Mouse (Mus musculus): Measurements from ENCODE around the gene Vmn2r116.
"Not testable (repeated sequence)": the region's sequence is repeated elsewhere in the genome, so short reads cannot be mapped to it uniquely, and the experiment has no call there.

Gene Vmn2r116

GRCm38 (mm10) chr17:23384304-23384703, at the start of gene Vmn2r116:
Vmn2r116 (plus strand) TSS chr17:23384604.
- DNase-seq (ENCODE audit: low spot score in 2 of 2): not testable (repeated sequence)

GRCm38 (mm10) chr17:23343441-23343840, 41.0 kb upstream of the Vmn2r116 start, which contains the start of gene Vmn2r115:
Vmn2r115 (plus strand) TSS chr17:23343741.
- not testable (repeated sequence) for DNase-seq (ENCODE audit: low spot score in 2 of 2)

- no peak for DNase-seq (ENCODE audit: low spot score in 2 of 2)
These were observed 32.8 kb upstream of the Vmn2r116 start for GRCm38 (mm10) chr17:23351644-23352043.

GRCm38 (mm10) chr17:23433150-23433679, 48.8 kb downstream of the Vmn2r116 start:
- no peak for DNase-seq (ENCODE audit: low spot score in 2 of 2)

Data from spleen, postnatal 36 days (tissue).